31 mouse cellular contexts compared by ENCODE assay signal in genomic region chr4:33132221-33132620, GRCm38 (mm10). TPM values are rescaled to one million over a fixed set of nuclear protein-coding genes. Genes with fewer than 3 reads are reported as not detected.
"Had no signal": no experiment of that assay in that cellular context is flagged by ENCODE, and none has a peak within 500 bp of the region (broad histone marks: within the 10 kb centered on the region; RNA-seq: fewer than 3 reads in every experiment).

Gene Gabrr1 (plus strand): TSS chr4:33132521.

- H3K4me1 ChIP-seq: heart, embryonic 13.5 days; heart, embryonic 15.5 days; hindbrain, embryonic 13.5 days; hindbrain, embryonic 15.5 days; kidney, embryonic 15.5 days; limb, embryonic 13.5 days; limb, embryonic 15.5 days; liver, embryonic 12.5 days had no signal

- H3K9me3 ChIP-seq: heart, embryonic 13.5 days; heart, embryonic 15.5 days; hindbrain, embryonic 13.5 days; hindbrain, embryonic 15.5 days; kidney, embryonic 15.5 days; limb, embryonic 13.5 days; limb, embryonic 15.5 days; liver, embryonic 12.5 days had no signal

- H3K27me3 ChIP-seq: heart, embryonic 13.5 days; heart, embryonic 15.5 days; hindbrain, embryonic 13.5 days; hindbrain, embryonic 15.5 days; kidney, embryonic 15.5 days; limb, embryonic 13.5 days; limb, embryonic 15.5 days; liver, embryonic 12.5 days had no signal

- DNase-seq: gastrocnemius, postnatal 14 days; gastrocnemius, postnatal 36 days; heart, adult 2 months; heart, postnatal 14 days; heart, postnatal 36 days; kidney, adult 11 months; kidney, adult 2 months; kidney, adult 9 months; kidney, postnatal 10 days; kidney, postnatal 25 days; kidney, postnatal 4 days; left cerebral cortex, postnatal 4 days had no signal

- H3K27ac ChIP-seq: heart, adult 2 months; heart, embryonic 13.5 days; heart, embryonic 15.5 days; hindbrain, embryonic 13.5 days; hindbrain, embryonic 15.5 days; hindbrain, postnatal 0 days; kidney, embryonic 15.5 days; layer of hippocampus, adult 2 months; limb, embryonic 13.5 days; limb, embryonic 15.5 days; liver, embryonic 12.5 days; liver, embryonic 14.5 days had no signal

- H3K4me2 ChIP-seq: heart, embryonic 11.5 days; heart, embryonic 13.5 days; heart, embryonic 15.5 days; hindbrain, embryonic 13.5 days; hindbrain, embryonic 15.5 days; kidney, embryonic 15.5 days; limb, embryonic 13.5 days; limb, embryonic 15.5 days; liver, embryonic 12.5 days had no signal

- H3K9ac ChIP-seq: heart, embryonic 13.5 days; heart, embryonic 15.5 days; hindbrain, embryonic 13.5 days; hindbrain, embryonic 15.5 days; kidney, embryonic 15.5 days; limb, embryonic 13.5 days; limb, embryonic 15.5 days; liver, embryonic 12.5 days; liver, embryonic 14.5 days had no signal

- H3K36me3 ChIP-seq: heart, embryonic 13.5 days; heart, embryonic 15.5 days; hindbrain, embryonic 13.5 days; hindbrain, embryonic 15.5 days; kidney, embryonic 15.5 days; limb, embryonic 13.5 days; limb, embryonic 15.5 days; liver, embryonic 12.5 days had no signal

- H3K4me3 ChIP-seq: heart, adult 2 months; heart, embryonic 13.5 days; heart, embryonic 15.5 days; hindbrain, embryonic 13.5 days; hindbrain, embryonic 15.5 days; kidney, embryonic 15.5 days; layer of hippocampus, adult 2 months; limb, embryonic 13.5 days; limb, embryonic 15.5 days; liver, embryonic 12.5 days had no signal

- ATAC-seq: hindbrain, postnatal 0 days; intestine, embryonic 16.5 days; liver, embryonic 12.5 days had no signal

RNA-seq across cellular contexts. Expression of gene Gabrr1, which starts in this region (rescaled TPM):
- total RNA-seq: gastrocnemius, postnatal 14 days; gastrocnemius, postnatal 36 days; hematopoietic stem cell, adult 5-6 weeks; layer of hippocampus, adult 2 months; liver, adult 2 months had no signal
- polyA plus RNA-seq: heart, embryonic 11.5 days; heart, postnatal 0 days; hindbrain, embryonic 11.5 days; intestine, embryonic 14.5 days; intestine, embryonic 16.5 days; kidney, adult 2 months; limb, embryonic 11.5 days; limb, embryonic 13.5 days; liver, adult 2 months had no signal
